Mouse (Mus musculus) stomach, embryonic 16.5 days (tissue): ENCODE results near the gene Cbfa2t2. TPM values are rescaled to one million over a fixed set of nuclear protein-coding genes. Genes with fewer than 3 reads are reported as not detected.

ENCODE experiments used
- ATAC-seq: fragments of 200-750 bp; cut with Nextera tagmentation; 2 replicates; pipeline ENCODE4 v1.8.0; 2017; ENCODE audit warnings: moderate number of reproducible peaks, moderate TSS enrichment; ENCODE audit not compliant: insufficient read depth, low FRiP score
- H3K27ac ChIP-seq: fragments of 300-500 bp; sonication (generic); 2 replicates; pipeline ENCODE4 v1.5.1; 2014; ENCODE audit warnings: low read length
- H3K27me3 ChIP-seq: fragments of 300-500 bp; sonication (generic); 2 replicates; pipeline ENCODE4 v1.6.1; 2014; ENCODE audit warnings: low read length, control low read depth, mixed read lengths; ENCODE audit not compliant: control insufficient read depth, insufficient read depth
- H3K36me3 ChIP-seq: fragments of 300-500 bp; sonication (generic); 2 replicates; pipeline ENCODE4 v1.6.1; 2014; ENCODE audit warnings: low read length; ENCODE audit not compliant: control insufficient read depth, insufficient read depth
- H3K4me1 ChIP-seq: fragments of 300-500 bp; sonication (generic); 2 replicates; pipeline ENCODE4 v1.6.1; 2014; ENCODE audit warnings: low read length, control low read depth, mixed read lengths; ENCODE audit not compliant: control insufficient read depth, insufficient read depth
- H3K4me2 ChIP-seq: fragments of 300-500 bp; sonication (generic); 2 replicates; pipeline ENCODE4 v1.6.1; 2014; ENCODE audit warnings: low read depth, low read length, mixed read lengths
- H3K4me3 ChIP-seq: fragments of 300-500 bp; sonication (generic); replicated peaks from 2 replicates; pipeline ENCODE4 v1.5.1; 2014; ENCODE audit warnings: mild to moderate bottlenecking, low read length
- H3K9ac ChIP-seq: fragments of 300-500 bp; sonication (generic); 2 replicates; pipeline ENCODE4 v1.6.1; 2014; ENCODE audit warnings: low read length
- H3K9me3 ChIP-seq: fragments of 300-500 bp; sonication (generic); replicated peaks from 2 replicates; pipeline ENCODE4 v1.6.1; 2016; ENCODE audit warnings: low read length, control low read depth; ENCODE audit not compliant: control insufficient read depth
- WGBS: fragments of 180-500 bp; shearing (Covaris S2); extraction: QIAGEN DNeasy Blood & Tissue Kit; methylation state at CpG from one replicate; pipeline ENCODE4 v1.1.7; 2014; 5-methylcytosine and 5-hydroxymethylcytosine counted together
- polyA plus RNA-seq: library from polyadenylated mRNA; unstranded; fragments of >200 nt; fragmentation: Nextera tagmentation; extraction: Ambion mirVana; gene quantifications from 2 replicates; pipeline ENCODE4 v1.2.1, GENCODE M21; 2015

The Cbfa2t2 gene
- polyA plus RNA-seq: 31.8 and 32.8 TPM in 2 replicates

- H3K4me2 ChIP-seq: peak within 1 kb of the TSS; percentile 73
- peak within 1 kb of the TSS; percentile 97 for H3K4me3 ChIP-seq
- H3K27ac ChIP-seq: peak within 1 kb of the TSS; percentile 96
- no peaks in the 10 kb centered on the region for H3K36me3 ChIP-seq
- H3K9me3 ChIP-seq: no peaks in the 10 kb centered on the region
- peak within 1 kb of the TSS; percentile 95 for H3K9ac ChIP-seq
- under 1% methylated on average over 65 of the region's 70 CpGs for WGBS
- peaks cover 13% of the 10 kb centered on the region for H3K4me1 ChIP-seq
- H3K27me3 ChIP-seq: no peaks in the 10 kb centered on the region
- peak; percentile 73 for ATAC-seq
Measured at GRCm38 (mm10) chr2:154436458-154437190, at the start of gene Cbfa2t2. TSS of gene Cbfa2t2 (plus strand) at chr2:154436481.

GRCm38 (mm10) chr2:154390180-154390964 is 45.9 kb upstream of the Cbfa2t2 start:
- Histone ChIP-seq H3K36me3 (no peaks in the 10 kb centered on the region), H3K4me1 (no peaks in the 10 kb centered on the region), H3K4me2 (no peak overlapping the region), H3K4me3 (no peak overlapping the region), H3K27ac (peak overlapping the region; percentile 25; the same call in 1 of the 2 replicates), H3K27me3 (no peaks in the 10 kb centered on the region), H3K9me3 (no peaks in the 10 kb centered on the region), H3K9ac (no peak overlapping the region)
- peak; percentile 86 for ATAC-seq
- 69% methylated on average over 11 of the region's 11 CpGs for WGBS

DNA sequence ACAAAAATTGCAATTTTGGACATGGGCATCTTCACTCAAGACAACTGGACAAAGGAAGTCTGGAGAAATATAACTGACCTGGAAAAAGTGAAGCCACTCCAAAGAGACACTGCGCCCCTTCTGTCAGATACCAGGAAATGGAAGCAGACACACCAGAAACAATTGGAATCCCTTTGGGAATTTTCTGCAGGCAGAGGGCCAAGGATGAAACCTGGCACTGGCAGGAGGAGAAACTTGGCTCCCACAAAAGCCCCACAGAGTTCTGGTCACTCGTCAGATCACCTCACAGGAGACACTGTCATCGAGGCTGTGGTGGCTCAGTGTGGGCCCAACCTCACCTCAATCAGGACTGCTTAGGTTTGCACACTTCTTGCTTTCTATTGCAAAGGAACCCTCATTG is 41.7 kb upstream of the Cbfa2t2 start:
- Histone ChIP-seq H3K4me1 (no peaks in the 10 kb centered on the region), H3K4me3 (no peak overlapping the region), H3K27ac (no peak overlapping the region), H3K9me3 (no peaks in the 10 kb centered on the region), H3K27me3 (no peaks in the 10 kb centered on the region), H3K36me3 (no peaks in the 10 kb centered on the region), H3K4me2 (no peak overlapping the region), H3K9ac (no peak overlapping the region)
- WGBS: 76% methylated on average over 3 of the region's 3 CpGs
- ATAC-seq: no peak

DNA sequence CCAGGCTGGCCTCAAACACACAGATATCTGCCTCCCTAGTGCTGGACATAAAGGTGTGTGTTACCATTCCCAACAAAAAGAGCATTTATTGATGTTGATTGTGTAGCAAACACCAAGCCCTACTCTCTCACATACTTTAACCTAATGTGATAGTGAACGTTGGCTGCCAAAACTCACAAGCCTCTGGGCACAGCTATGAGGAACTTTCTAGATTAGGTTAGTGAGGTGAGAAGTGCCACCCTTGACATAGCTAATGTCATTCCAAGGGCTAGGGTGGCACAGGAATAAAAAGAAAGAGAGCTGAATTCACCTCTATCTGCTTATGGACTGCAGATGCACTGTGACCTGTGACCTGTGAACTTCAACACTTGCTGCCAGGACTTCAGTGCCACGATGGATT is 39.8 kb upstream of the Cbfa2t2 start:
- Histone ChIP-seq H3K9me3 (no peaks in the 10 kb centered on the region), H3K4me2 (no peak overlapping the region), H3K27ac (no peak overlapping the region), H3K27me3 (no peaks in the 10 kb centered on the region), H3K4me1 (no peaks in the 10 kb centered on the region), H3K4me3 (no peak overlapping the region), H3K36me3 (no peaks in the 10 kb centered on the region), H3K9ac (no peak overlapping the region)
- ATAC-seq: no peak
- 78% methylated on average over 2 of the region's 2 CpGs for WGBS

GRCm38 (mm10) chr2:154398267-154398666 is 38.0 kb upstream of the Cbfa2t2 start:
- Histone ChIP-seq H3K4me1 (peaks cover 4% of the 10 kb centered on the region), H3K27ac (no peak overlapping the region), H3K4me3 (no peak overlapping the region), H3K9ac (no peak overlapping the region), H3K4me2 (no peak overlapping the region), H3K9me3 (no peaks in the 10 kb centered on the region), H3K36me3 (no peaks in the 10 kb centered on the region), H3K27me3 (no peaks in the 10 kb centered on the region)
- ATAC-seq: no peak
- 72% methylated on average over 7 of the region's 7 CpGs for WGBS

DNA sequence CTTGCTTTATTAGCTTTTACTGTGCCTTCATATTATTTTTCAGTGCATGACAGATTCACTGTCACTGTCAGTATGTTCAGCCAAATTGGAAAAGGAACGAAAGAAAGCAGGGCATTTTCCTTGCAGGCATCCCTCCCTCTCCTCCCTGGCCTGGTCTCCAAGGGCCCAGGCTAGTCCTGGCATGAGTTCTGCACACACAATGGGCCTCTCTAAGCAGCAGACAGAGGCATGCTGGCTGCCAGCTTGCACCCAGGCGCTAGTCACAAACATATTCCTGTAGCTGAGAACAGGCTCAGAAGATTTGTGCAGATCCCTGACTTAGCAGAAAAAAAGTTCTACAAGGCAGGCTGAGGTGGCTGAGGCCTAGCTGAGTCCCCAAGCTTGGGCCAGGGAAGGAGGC is 37.0 kb upstream of the Cbfa2t2 start:
- ATAC-seq: no peak

GRCm38 (mm10) chr2:154401976-154402375 is 34.3 kb upstream of the Cbfa2t2 start:
- Histone ChIP-seq H3K27me3 (no peaks in the 10 kb centered on the region), H3K9me3 (no peaks in the 10 kb centered on the region), H3K4me3 (no peak overlapping the region), H3K4me1 (peaks cover 10% of the 10 kb centered on the region), H3K27ac (no peak overlapping the region), H3K9ac (no peak overlapping the region), H3K4me2 (no peak overlapping the region), H3K36me3 (no peaks in the 10 kb centered on the region)
- 58% methylated on average over 1 of the region's 1 CpGs for WGBS
- ATAC-seq: no peak

More for the DNA sequence above, 37.0 kb upstream of the Cbfa2t2 start:
- Histone ChIP-seq H3K4me2 (no peak overlapping the region), H3K36me3 (no peaks in the 10 kb centered on the region), H3K4me1 (peaks cover 10% of the 10 kb centered on the region), H3K4me3 (no peak overlapping the region), H3K27ac (no peak overlapping the region), H3K9me3 (no peaks in the 10 kb centered on the region), H3K9ac (no peak overlapping the region), H3K27me3 (no peaks in the 10 kb centered on the region)
- 81% methylated on average over 2 of the region's 2 CpGs for WGBS

DNA sequence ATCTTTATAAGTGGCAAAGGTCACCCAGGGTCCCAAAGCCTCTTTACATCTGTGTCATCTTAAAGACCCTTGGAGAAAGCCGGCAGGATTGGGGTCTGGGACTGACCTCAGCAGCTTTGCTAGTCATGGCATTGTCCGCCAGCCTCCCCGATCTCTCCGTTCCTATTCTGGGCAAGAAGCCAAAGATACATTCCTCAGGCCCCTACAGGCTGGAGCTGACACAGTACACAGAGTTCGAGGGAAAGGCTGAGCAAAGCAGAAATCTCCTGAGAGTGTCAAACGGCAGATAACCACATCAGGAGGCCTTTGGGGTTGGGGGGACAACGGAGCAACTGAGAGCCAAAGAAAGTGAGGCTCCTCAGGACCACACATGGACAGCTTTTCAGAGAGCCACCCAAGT is 33.5 kb upstream of the Cbfa2t2 start:
- peaks cover 14% of the 10 kb centered on the region for H3K4me1 ChIP-seq
- H3K27me3 ChIP-seq: no peaks in the 10 kb centered on the region
- H3K9ac ChIP-seq: peak overlapping the region; percentile 31; the same call in 1 of the 2 replicates
- ATAC-seq: peak; percentile 83
- no peaks in the 10 kb centered on the region for H3K9me3 ChIP-seq
- H3K27ac ChIP-seq: peak overlapping the region; percentile 46; the same call in 1 of the 2 replicates
- no peaks in the 10 kb centered on the region for H3K36me3 ChIP-seq
- H3K4me2 ChIP-seq: no peak overlapping the region; the same call in 1 of the 2 replicates
- WGBS: 6% methylated on average over 7 of the region's 7 CpGs
- no peak overlapping the region for H3K4me3 ChIP-seq

DNA sequence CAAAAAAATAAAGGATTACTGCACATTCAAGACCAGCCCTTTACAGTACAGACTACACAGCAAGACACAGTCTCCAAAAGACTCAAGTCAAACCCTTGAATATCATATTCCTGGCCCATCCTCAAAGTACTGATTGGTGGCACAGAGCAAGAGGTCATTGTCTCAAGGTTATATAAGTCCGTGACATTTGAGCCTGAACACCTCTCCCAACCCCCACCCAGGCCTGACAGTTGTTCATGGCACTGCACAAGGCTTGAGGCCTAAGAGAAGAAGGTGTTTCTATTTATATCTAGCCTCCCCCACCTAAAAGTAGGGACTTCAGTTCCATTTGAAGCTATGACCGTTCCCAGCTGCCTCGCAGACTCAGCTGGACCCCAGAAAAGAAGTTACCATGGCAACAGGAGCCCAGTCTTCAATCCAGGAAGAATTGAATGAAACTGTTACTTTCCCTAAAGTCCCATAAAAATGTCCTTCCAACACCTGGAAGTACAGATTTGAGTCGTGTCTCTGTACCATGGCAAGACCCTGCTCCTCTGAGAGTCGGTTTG is 30.8 kb upstream of the Cbfa2t2 start:
- H3K36me3 ChIP-seq: no peaks in the 10 kb centered on the region
- H3K27ac ChIP-seq: no peak overlapping the region
- 65% methylated on average over 5 of the region's 5 CpGs for WGBS
- no peaks in the 10 kb centered on the region; the same call in 1 of the 2 replicates for H3K27me3 ChIP-seq
- no peak overlapping the region for H3K4me3 ChIP-seq
- H3K4me1 ChIP-seq: peaks cover 14% of the 10 kb centered on the region
- no peak for ATAC-seq
- H3K4me2 ChIP-seq: no peak overlapping the region
- H3K9ac ChIP-seq: no peak overlapping the region
- no peaks in the 10 kb centered on the region for H3K9me3 ChIP-seq
